Mouse (Mus musculus): ENCODE results near the gene Scrn3. TPM values are rescaled to one million over a fixed set of nuclear protein-coding genes. Genes with fewer than 3 reads are reported as not detected.

Scrn3 gene
- polyA plus RNA-seq, 1 experiment from 2014 or later = 15.9 TPM

- H3K9me3 ChIP-seq (replicated peaks; ENCODE audit: low read length) = no peaks in the 10 kb centered on the region
- TF ChIP-seq CTCF (IDR thresholded peaks at IDR 0.05; ENCODE audit: low read depth) = no peak
- DNase-seq (ENCODE audit: low spot score) (no peak), ATAC-seq (replicated peaks; ENCODE audit: low FRiP score, low read depth) (no peak)
- peaks cover 10% of the 10 kb centered on the region; the same call in 1 of the 2 replicates for H3K4me1 ChIP-seq (replicated peaks; ENCODE audit: insufficient read depth, low read length)
- no peak overlapping the region for H3K4me2 ChIP-seq (ENCODE audit: low read length)
- no peaks in the 10 kb centered on the region for H3K36me3 ChIP-seq (ENCODE audit: insufficient read depth, low read length)
- WGBS = 44% methylated on average over 1 of the region's 1 CpGs
- H3K27ac ChIP-seq = no peak overlapping the region
- no peak overlapping the region for H3K4me3 ChIP-seq (replicated peaks; ENCODE audit: low read depth, low read length)
- H3K9ac ChIP-seq (ENCODE audit: low read depth, low read length) = no peak overlapping the region
- peaks cover 82% of the 10 kb centered on the region for H3K27me3 ChIP-seq (ENCODE audit: insufficient read depth, low read length)
Measured at GRCm38 (mm10) chr2:73266623-73267022, 45.8 kb upstream of the Scrn3 start.

DNA sequence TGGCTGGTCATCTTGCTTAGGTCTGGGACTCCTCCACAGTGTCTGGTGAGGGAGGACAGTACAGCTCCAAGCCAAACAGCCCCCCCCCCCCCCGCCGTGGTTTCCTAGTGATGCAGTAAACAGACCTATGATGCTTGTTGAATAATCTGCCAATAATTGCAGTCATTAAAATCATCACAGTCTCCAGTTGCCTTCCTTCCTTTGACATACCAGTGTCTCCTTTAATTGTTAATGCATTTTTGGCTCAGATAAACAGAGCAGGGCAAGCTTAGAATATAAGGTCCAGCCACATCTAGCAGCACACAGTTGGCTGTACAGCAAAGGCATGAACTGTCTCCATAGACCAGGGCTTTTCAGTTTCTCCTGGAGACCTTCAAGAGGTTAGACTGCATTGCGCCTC, 45.2 kb upstream of the Scrn3 start:
- Histone ChIP-seq H3K4me2 (ENCODE audit: low read length) (no peak overlapping the region), H3K27me3 (ENCODE audit: insufficient read depth, low read length) (peaks cover 82% of the 10 kb centered on the region), H3K36me3 (ENCODE audit: insufficient read depth, low read length) (no peaks in the 10 kb centered on the region), H3K9me3 (replicated peaks; ENCODE audit: low read length) (no peaks in the 10 kb centered on the region), H3K4me1 (replicated peaks; ENCODE audit: insufficient read depth, low read length) (peaks cover 13% of the 10 kb centered on the region; the same call in 1 of the 2 replicates), H3K4me3 (replicated peaks; ENCODE audit: low read depth, low read length) (no peak overlapping the region), H3K27ac (no peak overlapping the region), H3K9ac (ENCODE audit: low read depth, low read length) (no peak overlapping the region)
- ATAC-seq (replicated peaks; ENCODE audit: low FRiP score, low read depth) (no peak), DNase-seq (ENCODE audit: low spot score) (no peak)
- TF ChIP-seq CTCF (IDR thresholded peaks at IDR 0.05; ENCODE audit: low read depth) = no peak
- 17% methylated on average over 3 of the region's 3 CpGs for WGBS

DNA sequence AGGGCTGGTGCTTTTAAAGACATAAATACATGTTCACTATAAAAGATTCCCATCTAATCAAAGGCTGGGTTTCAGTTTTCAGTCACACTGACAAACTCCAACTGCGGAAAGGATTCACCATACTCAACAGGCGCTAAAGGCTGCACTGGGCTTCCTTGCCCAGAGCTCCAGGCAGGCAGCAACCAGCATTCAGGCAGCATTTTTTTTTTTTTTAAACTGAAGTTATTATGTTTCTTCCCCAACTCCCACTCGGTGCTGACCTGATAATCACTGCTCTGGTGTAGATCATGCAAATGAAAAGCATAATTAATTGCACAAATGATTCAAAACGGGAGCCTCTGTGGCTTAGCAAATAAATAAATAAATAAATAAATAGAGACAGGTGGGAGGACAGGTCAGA, 44.6 kb upstream of the Scrn3 start:
- DNase-seq (ENCODE audit: low spot score) (no peak), ATAC-seq (replicated peaks; ENCODE audit: low FRiP score, low read depth) (no peak)
- no peaks in the 10 kb centered on the region for H3K36me3 ChIP-seq (ENCODE audit: insufficient read depth, low read length)
- no peak overlapping the region for H3K9ac ChIP-seq (ENCODE audit: low read depth, low read length)
- no peak overlapping the region for H3K4me2 ChIP-seq (ENCODE audit: low read length)
- no peak overlapping the region for H3K4me3 ChIP-seq (replicated peaks; ENCODE audit: low read depth, low read length)
- no peaks in the 10 kb centered on the region for H3K9me3 ChIP-seq (replicated peaks; ENCODE audit: low read length)
- H3K27me3 ChIP-seq (ENCODE audit: insufficient read depth, low read length) = peaks cover 85% of the 10 kb centered on the region
- peaks cover 18% of the 10 kb centered on the region; the same call in 1 of the 2 replicates for H3K4me1 ChIP-seq (replicated peaks; ENCODE audit: insufficient read depth, low read length)
- TF ChIP-seq CTCF (IDR thresholded peaks at IDR 0.05; ENCODE audit: low read depth) = no peak
- WGBS = 3% methylated on average over 4 of the region's 4 CpGs
- no peak overlapping the region for H3K27ac ChIP-seq

- H3K4me3 ChIP-seq (replicated peaks; ENCODE audit: low read depth, low read length) = no peak overlapping the region
- H3K4me1 ChIP-seq (replicated peaks; ENCODE audit: insufficient read depth, low read length) = peaks cover 22% of the 10 kb centered on the region
- no peak for TF ChIP-seq CTCF (IDR thresholded peaks at IDR 0.05; ENCODE audit: low read depth)
- H3K27ac ChIP-seq = no peak overlapping the region
- no peaks in the 10 kb centered on the region for H3K9me3 ChIP-seq (replicated peaks; ENCODE audit: low read length)
- no peaks in the 10 kb centered on the region for H3K36me3 ChIP-seq (ENCODE audit: insufficient read depth, low read length)
- H3K9ac ChIP-seq (ENCODE audit: low read depth, low read length) = no peak overlapping the region
- no peak for DNase-seq (ENCODE audit: low spot score)
- H3K4me2 ChIP-seq (ENCODE audit: low read length) = no peak overlapping the region
- no peak for ATAC-seq (replicated peaks; ENCODE audit: low FRiP score, low read depth)
- 2% methylated on average over 12 of the region's 12 CpGs for WGBS
- peaks cover 85% of the 10 kb centered on the region for H3K27me3 ChIP-seq (ENCODE audit: insufficient read depth, low read length)
Measured at GRCm38 (mm10) chr2:73268281-73268680, 44.1 kb upstream of the Scrn3 start.

DNA sequence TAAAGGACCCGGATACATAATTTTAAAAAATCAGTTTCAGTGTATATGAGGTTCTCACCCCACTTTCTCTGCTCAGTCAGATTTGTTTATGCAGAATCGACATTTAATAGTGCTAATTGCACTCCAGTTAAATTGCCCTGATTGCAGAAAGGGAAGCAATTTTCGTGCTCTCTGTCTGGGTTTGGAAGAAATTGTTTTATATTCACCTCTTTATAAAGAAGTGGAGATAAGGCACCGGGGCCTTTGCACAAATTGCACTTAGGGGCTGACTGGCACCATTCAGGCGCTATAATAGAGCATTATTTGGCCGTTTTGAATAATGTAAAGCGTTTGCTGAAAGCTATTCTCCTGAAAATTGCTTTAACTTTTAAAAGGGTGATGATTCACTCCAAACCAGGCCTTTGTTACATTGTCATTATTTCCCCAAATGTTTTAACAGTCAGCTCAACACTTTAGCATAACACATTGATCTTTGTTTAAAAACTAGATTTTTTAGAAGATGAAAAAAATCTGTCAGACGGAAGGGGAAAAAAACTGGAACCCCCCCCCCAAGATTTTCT, 43.5 kb upstream of the Scrn3 start:
- no peak overlapping the region for H3K9ac ChIP-seq (ENCODE audit: low read depth, low read length)
- no peak overlapping the region for H3K4me3 ChIP-seq (replicated peaks; ENCODE audit: low read depth, low read length)
- no peak for TF ChIP-seq CTCF (IDR thresholded peaks at IDR 0.05; ENCODE audit: low read depth)
- H3K36me3 ChIP-seq (ENCODE audit: insufficient read depth, low read length) = no peaks in the 10 kb centered on the region
- no peaks in the 10 kb centered on the region for H3K9me3 ChIP-seq (replicated peaks; ENCODE audit: low read length)
- no peak overlapping the region for H3K4me2 ChIP-seq (ENCODE audit: low read length)
- 6% methylated on average over 8 of the region's 8 CpGs for WGBS
- H3K27ac ChIP-seq = no peak overlapping the region
- H3K4me1 ChIP-seq (replicated peaks; ENCODE audit: insufficient read depth, low read length) = peaks cover 22% of the 10 kb centered on the region
- no peak for DNase-seq (ENCODE audit: low spot score)
- H3K27me3 ChIP-seq (ENCODE audit: insufficient read depth, low read length) = peaks cover 86% of the 10 kb centered on the region
- no peak for ATAC-seq (replicated peaks; ENCODE audit: low FRiP score, low read depth)

GRCm38 (mm10) chr2:73269666-73270065, 42.7 kb upstream of the Scrn3 start:
- under 1% methylated on average over 17 of the region's 17 CpGs for WGBS
- H3K36me3 ChIP-seq (ENCODE audit: insufficient read depth, low read length) = no peaks in the 10 kb centered on the region
- H3K9me3 ChIP-seq (replicated peaks; ENCODE audit: low read length) = no peaks in the 10 kb centered on the region
- no peak overlapping the region for H3K4me3 ChIP-seq (replicated peaks; ENCODE audit: low read depth, low read length)
- no peak overlapping the region for H3K9ac ChIP-seq (ENCODE audit: low read depth, low read length)
- no peak for ATAC-seq (replicated peaks; ENCODE audit: low FRiP score, low read depth)
- H3K27ac ChIP-seq = no peak overlapping the region
- DNase-seq (ENCODE audit: low spot score) = no peak
- no peak overlapping the region for H3K4me2 ChIP-seq (ENCODE audit: low read length)
- H3K27me3 ChIP-seq (ENCODE audit: insufficient read depth, low read length) = peaks cover 84% of the 10 kb centered on the region
- TF ChIP-seq CTCF (IDR thresholded peaks at IDR 0.05; ENCODE audit: low read depth) = no peak
- H3K4me1 ChIP-seq (replicated peaks; ENCODE audit: insufficient read depth, low read length) = peaks cover 25% of the 10 kb centered on the region

DNA sequence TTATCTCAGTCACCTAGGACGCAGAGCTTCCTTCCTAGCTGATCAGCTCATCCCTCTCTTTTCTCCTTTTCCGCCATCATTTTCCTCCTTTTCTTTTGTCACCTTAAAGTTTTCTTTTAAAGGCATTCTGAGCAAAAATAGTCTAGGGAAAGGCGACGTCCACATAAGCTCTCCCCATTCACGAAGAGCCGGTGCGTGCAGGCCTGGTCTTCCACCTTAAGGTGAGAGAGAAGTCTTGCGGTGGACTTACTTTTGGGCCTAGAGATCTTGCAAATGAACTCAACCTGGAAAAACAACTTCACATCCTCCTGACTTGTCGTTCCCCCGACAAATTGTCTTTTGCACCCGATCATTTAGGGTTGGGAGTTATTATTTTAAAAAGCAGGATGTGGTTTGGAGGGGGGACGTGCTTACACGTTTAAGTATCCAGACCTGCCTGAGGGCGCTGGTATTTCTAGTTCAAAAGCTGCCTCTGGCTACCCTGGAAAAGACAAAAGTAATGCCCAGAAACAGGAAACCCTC, 42.3 kb upstream of the Scrn3 start:
- Histone ChIP-seq H3K36me3 (ENCODE audit: insufficient read depth, low read length) (no peaks in the 10 kb centered on the region), H3K27me3 (ENCODE audit: insufficient read depth, low read length) (peaks cover 83% of the 10 kb centered on the region), H3K4me2 (ENCODE audit: low read length) (no peak overlapping the region), H3K4me1 (replicated peaks; ENCODE audit: insufficient read depth, low read length) (peaks cover 25% of the 10 kb centered on the region), H3K9ac (ENCODE audit: low read depth, low read length) (no peak overlapping the region), H3K9me3 (replicated peaks; ENCODE audit: low read length) (no peaks in the 10 kb centered on the region), H3K4me3 (replicated peaks; ENCODE audit: low read depth, low read length) (no peak overlapping the region), H3K27ac (no peak overlapping the region)
- no peak for DNase-seq (ENCODE audit: low spot score)
- WGBS = 4% methylated on average over 14 of the region's 14 CpGs
- ATAC-seq (replicated peaks; ENCODE audit: low FRiP score, low read depth) = no peak
- no peak for TF ChIP-seq CTCF (IDR thresholded peaks at IDR 0.05; ENCODE audit: low read depth)
